Mouse (Mus musculus): ENCODE measurements at regions not wholly inside any gene's neighbourhood (a gene's known extent, or its start where the extent isn't known, plus 50 kb on each side); places are given as distances from the start of the nearest gene placed in this dataset.

DNA sequence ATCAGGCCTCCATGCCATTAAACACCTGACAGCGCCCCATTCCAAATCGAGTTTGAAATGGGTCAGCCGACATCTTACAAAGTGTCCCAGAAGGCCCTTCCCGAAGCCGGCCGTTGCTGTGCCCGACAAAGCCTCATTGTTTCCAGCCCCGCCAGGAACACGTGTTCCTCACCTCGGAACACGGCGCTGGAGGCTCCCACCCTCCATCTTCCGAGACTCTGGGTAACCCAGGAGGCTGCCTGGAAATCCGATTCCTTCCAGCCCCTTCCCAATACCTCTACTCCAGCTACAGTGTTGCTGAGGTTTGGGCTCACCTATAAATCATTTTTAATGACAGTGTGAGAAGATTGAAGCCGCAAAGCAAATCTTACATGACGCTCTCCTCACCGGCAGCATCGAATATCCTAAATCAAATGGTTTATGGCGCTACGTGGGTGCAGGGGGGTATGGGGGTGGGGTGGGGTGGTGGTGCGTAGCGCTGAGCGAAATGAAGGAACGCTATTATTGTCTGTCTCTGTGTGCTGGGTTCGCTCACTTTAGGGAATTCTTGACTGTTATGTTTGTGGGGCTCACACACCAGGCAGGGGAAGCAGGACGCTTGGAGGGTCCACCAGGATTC lies 399.1 kb upstream of the Tbx3 start:
- WGBS = 68% methylated on average over 26 of the region's 26 CpGs
- Histone ChIP-seq H3K9ac (no peak overlapping the region), H3K27ac (replicated peaks) (no peak overlapping the region), H3K27me3 (peaks cover 4% of the 10 kb centered on the region; the same call in 1 of the 2 replicates), H3K9me3 (replicated peaks) (no peaks in the 10 kb centered on the region), H3K4me2 (replicated peaks) (no peak overlapping the region), H3K4me1 (no peaks in the 10 kb centered on the region), H3K4me3 (replicated peaks) (no peak overlapping the region), H3K36me3 (no peaks in the 10 kb centered on the region)
- ATAC-seq (ENCODE audit: insufficient number of reproducible peaks, low FRiP score, low TSS enrichment, low read depth) = no peak

DNA sequence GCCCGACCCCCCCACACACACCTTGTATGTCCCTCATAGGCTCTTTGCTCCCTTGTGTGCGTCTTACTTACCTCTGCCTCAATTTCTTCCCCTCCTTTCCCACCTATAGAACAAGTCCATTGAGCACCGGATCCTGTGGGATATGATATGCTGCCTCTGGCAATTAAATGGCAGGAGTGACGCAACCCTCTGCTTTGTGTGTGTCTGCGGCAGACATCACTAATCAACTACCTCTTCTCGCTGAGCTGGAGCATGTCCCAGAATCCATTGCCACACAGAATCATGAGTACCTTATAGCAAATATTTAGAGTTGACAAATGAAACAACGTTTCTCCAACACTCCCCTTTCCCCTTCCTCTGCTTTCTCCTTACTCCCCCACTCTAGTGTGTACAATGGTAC lies 397.3 kb upstream of the Tbx3 start:
- WGBS = 70% methylated on average over 7 of the region's 7 CpGs
- H3K4me3 ChIP-seq (replicated peaks) = no peak overlapping the region

GRCm38 (mm10) chr5:119273615-119274014 lies 396.9 kb upstream of the Tbx3 start:
- H3K4me1 ChIP-seq = no peaks in the 10 kb centered on the region
- H3K9ac ChIP-seq = no peak overlapping the region
- H3K4me3 ChIP-seq (replicated peaks) = no peak overlapping the region
- no peak overlapping the region for H3K27ac ChIP-seq (replicated peaks)
- H3K4me2 ChIP-seq (replicated peaks) = no peak overlapping the region
- no peaks in the 10 kb centered on the region for H3K9me3 ChIP-seq (replicated peaks)
- 72% methylated on average over 3 of the region's 3 CpGs for WGBS
- H3K27me3 ChIP-seq = peaks cover 4% of the 10 kb centered on the region; the same call in 1 of the 2 replicates
- no peak for ATAC-seq (ENCODE audit: insufficient number of reproducible peaks, low FRiP score, low TSS enrichment, low read depth)
- H3K36me3 ChIP-seq = no peaks in the 10 kb centered on the region

More for the DNA sequence above, 397.3 kb upstream of the Tbx3 start:
- Histone ChIP-seq H3K9ac (no peak overlapping the region), H3K4me2 (replicated peaks) (no peak overlapping the region), H3K9me3 (replicated peaks) (no peaks in the 10 kb centered on the region), H3K27ac (replicated peaks) (no peak overlapping the region), H3K36me3 (no peaks in the 10 kb centered on the region), H3K4me1 (no peaks in the 10 kb centered on the region), H3K27me3 (peaks cover 4% of the 10 kb centered on the region; the same call in 1 of the 2 replicates)
- ATAC-seq (ENCODE audit: insufficient number of reproducible peaks, low FRiP score, low TSS enrichment, low read depth) = no peak

GRCm38 (mm10) chr5:119274817-119275494 lies 395.5 kb upstream of the Tbx3 start:
- H3K4me3 ChIP-seq (replicated peaks) = no peak overlapping the region
- WGBS = 76% methylated on average over 7 of the region's 7 CpGs
- H3K4me1 ChIP-seq = no peaks in the 10 kb centered on the region

DNA sequence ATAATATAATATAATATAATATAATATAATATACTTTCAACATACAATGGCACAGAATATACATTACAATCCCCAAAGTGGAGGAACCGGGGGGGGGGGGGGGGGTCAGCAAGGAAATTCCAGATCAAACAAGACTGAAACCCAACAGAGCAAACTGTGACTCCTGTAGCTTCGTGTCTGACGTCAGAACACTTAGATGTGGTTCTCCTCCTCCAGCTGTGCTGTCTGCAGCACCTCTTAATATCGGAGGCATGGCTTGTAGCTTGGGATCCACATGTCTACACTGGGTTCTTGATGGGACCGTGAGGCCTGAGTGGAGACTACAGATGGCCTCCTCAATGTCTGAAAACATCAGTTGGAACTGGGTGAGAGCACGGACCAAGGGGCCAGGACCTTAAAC lies 390.3 kb upstream of the Tbx3 start:
- Histone ChIP-seq H3K4me2 (replicated peaks) (no peak overlapping the region), H3K27ac (replicated peaks) (no peak overlapping the region), H3K4me1 (no peaks in the 10 kb centered on the region), H3K27me3 (no peaks in the 10 kb centered on the region), H3K9me3 (replicated peaks) (no peaks in the 10 kb centered on the region), H3K9ac (no peak overlapping the region), H3K36me3 (no peaks in the 10 kb centered on the region), H3K4me3 (replicated peaks) (no peak overlapping the region)
- ATAC-seq (ENCODE audit: insufficient number of reproducible peaks, low FRiP score, low TSS enrichment, low read depth) = no peak
- WGBS = 68% methylated on average over 6 of the region's 6 CpGs

More at GRCm38 (mm10) chr5:119274817-119275494, 395.5 kb upstream of the Tbx3 start:
- no peak for ATAC-seq (ENCODE audit: insufficient number of reproducible peaks, low FRiP score, low TSS enrichment, low read depth)
- no peak overlapping the region for H3K9ac ChIP-seq
- H3K36me3 ChIP-seq = no peaks in the 10 kb centered on the region
- H3K27ac ChIP-seq (replicated peaks) = no peak overlapping the region
- H3K4me2 ChIP-seq (replicated peaks) = no peak overlapping the region
- H3K27me3 ChIP-seq = peaks cover 4% of the 10 kb centered on the region; the same call in 1 of the 2 replicates
- no peaks in the 10 kb centered on the region for H3K9me3 ChIP-seq (replicated peaks)

DNA sequence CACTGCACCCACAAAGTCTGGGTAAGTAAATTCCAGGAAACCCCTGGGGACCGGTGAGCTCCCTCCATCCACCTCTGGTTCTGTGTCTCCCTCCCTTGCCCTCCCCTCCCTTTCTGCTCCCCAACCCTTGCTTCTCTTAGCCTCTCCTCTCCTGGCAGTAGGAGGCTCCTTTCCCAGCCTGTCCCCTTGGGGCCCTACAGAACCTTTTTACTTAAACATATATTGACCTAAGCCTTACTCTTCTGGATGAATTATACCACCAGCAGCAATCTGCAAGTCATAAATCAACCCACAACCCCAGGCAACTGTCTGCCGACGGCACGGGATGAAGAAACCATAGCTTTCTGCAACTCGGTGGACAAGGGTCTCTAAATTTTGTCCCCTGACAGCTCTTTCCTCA lies 380.7 kb upstream of the Tbx3 start:
- Histone ChIP-seq H3K9me3 (replicated peaks) (no peaks in the 10 kb centered on the region), H3K27me3 (no peaks in the 10 kb centered on the region), H3K9ac (no peak overlapping the region), H3K27ac (replicated peaks) (no peak overlapping the region), H3K4me3 (replicated peaks) (no peak overlapping the region), H3K4me1 (no peaks in the 10 kb centered on the region), H3K4me2 (replicated peaks) (no peak overlapping the region), H3K36me3 (no peaks in the 10 kb centered on the region)
- 49% methylated on average over 5 of the region's 5 CpGs for WGBS
- ATAC-seq (ENCODE audit: insufficient number of reproducible peaks, low FRiP score, low TSS enrichment, low read depth) = no peak

- Histone ChIP-seq H3K4me3 (replicated peaks) (no peak overlapping the region), H3K9ac (no peak overlapping the region), H3K36me3 (no peaks in the 10 kb centered on the region), H3K4me2 (replicated peaks) (no peak overlapping the region), H3K27ac (replicated peaks) (no peak overlapping the region), H3K27me3 (no peaks in the 10 kb centered on the region), H3K4me1 (no peaks in the 10 kb centered on the region), H3K9me3 (replicated peaks) (no peaks in the 10 kb centered on the region)
- WGBS = 64% methylated on average over 9 of the region's 9 CpGs
- ATAC-seq (ENCODE audit: insufficient number of reproducible peaks, low FRiP score, low TSS enrichment, low read depth) = no peak
Measured at GRCm38 (mm10) chr5:119292323-119292722, 378.1 kb upstream of the Tbx3 start.

- no peaks in the 10 kb centered on the region for H3K27me3 ChIP-seq
- no peak overlapping the region for H3K9ac ChIP-seq
- WGBS = 82% methylated on average over 1 of the region's 1 CpGs
- H3K4me3 ChIP-seq (replicated peaks) = no peak overlapping the region
- H3K4me1 ChIP-seq = no peaks in the 10 kb centered on the region
- no peak for ATAC-seq (ENCODE audit: insufficient number of reproducible peaks, low FRiP score, low TSS enrichment, low read depth)
- H3K4me2 ChIP-seq (replicated peaks) = no peak overlapping the region
- no peaks in the 10 kb centered on the region for H3K9me3 ChIP-seq (replicated peaks)
- no peak overlapping the region for H3K27ac ChIP-seq (replicated peaks)
- no peaks in the 10 kb centered on the region for H3K36me3 ChIP-seq
Measured at GRCm38 (mm10) chr5:119292889-119293288, 377.6 kb upstream of the Tbx3 start.

- Histone ChIP-seq H3K4me3 (replicated peaks) (no peak overlapping the region), H3K36me3 (no peaks in the 10 kb centered on the region), H3K4me2 (replicated peaks) (no peak overlapping the region), H3K9ac (no peak overlapping the region), H3K9me3 (replicated peaks) (no peaks in the 10 kb centered on the region), H3K27me3 (no peaks in the 10 kb centered on the region), H3K4me1 (peaks cover 9% of the 10 kb centered on the region), H3K27ac (replicated peaks) (no peak overlapping the region)
- ATAC-seq (ENCODE audit: insufficient number of reproducible peaks, low FRiP score, low TSS enrichment, low read depth) = no peak
- WGBS = 58% methylated on average over 3 of the region's 3 CpGs
Measured at GRCm38 (mm10) chr5:119299311-119299710, 371.2 kb upstream of the Tbx3 start.

- H3K27me3 ChIP-seq = no peaks in the 10 kb centered on the region
- WGBS = 32% methylated on average over 7 of the region's 7 CpGs
- no peaks in the 10 kb centered on the region for H3K9me3 ChIP-seq (replicated peaks)
- H3K4me2 ChIP-seq (replicated peaks) = no peak overlapping the region
- H3K9ac ChIP-seq = no peak overlapping the region
- peaks cover 16% of the 10 kb centered on the region for H3K4me1 ChIP-seq
- H3K4me3 ChIP-seq (replicated peaks) = no peak overlapping the region
- no peak overlapping the region for H3K27ac ChIP-seq (replicated peaks)
- H3K36me3 ChIP-seq = no peaks in the 10 kb centered on the region
- ATAC-seq (ENCODE audit: insufficient number of reproducible peaks, low FRiP score, low TSS enrichment, low read depth) = no peak
Measured at GRCm38 (mm10) chr5:119300106-119300505, 370.4 kb upstream of the Tbx3 start.

- WGBS = 47% methylated on average over 5 of the region's 5 CpGs
- Histone ChIP-seq H3K27me3 (no peaks in the 10 kb centered on the region), H3K9me3 (replicated peaks) (no peaks in the 10 kb centered on the region), H3K36me3 (no peaks in the 10 kb centered on the region), H3K4me3 (replicated peaks) (no peak overlapping the region), H3K27ac (replicated peaks) (no peak overlapping the region), H3K9ac (no peak overlapping the region), H3K4me2 (replicated peaks) (no peak overlapping the region), H3K4me1 (peaks cover 16% of the 10 kb centered on the region)
- ATAC-seq (ENCODE audit: insufficient number of reproducible peaks, low FRiP score, low TSS enrichment, low read depth) = no peak
Measured at GRCm38 (mm10) chr5:119301539-119301938, 368.9 kb upstream of the Tbx3 start.

DNA sequence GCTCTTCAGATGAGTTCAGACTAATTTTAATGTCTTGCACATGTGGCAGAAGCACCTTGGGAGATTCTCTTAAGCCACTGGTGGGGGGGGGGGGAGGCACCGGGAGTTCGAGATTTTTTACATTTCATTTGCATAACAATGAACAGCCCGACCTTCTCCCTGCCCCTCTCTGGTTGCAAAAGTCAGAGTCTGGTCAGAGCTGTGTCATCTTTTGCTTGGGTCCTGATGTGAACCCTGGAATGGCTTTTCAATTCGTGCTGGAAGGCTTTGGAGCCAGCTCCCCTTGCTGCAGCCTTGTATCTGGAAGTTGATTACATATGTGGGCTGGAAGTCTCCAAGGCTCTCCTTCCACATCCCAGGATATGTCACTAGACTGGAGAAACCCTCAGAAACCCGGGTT lies 365.7 kb upstream of the Tbx3 start:
- ATAC-seq (ENCODE audit: insufficient number of reproducible peaks, low FRiP score, low TSS enrichment, low read depth) = no peak
- WGBS = 10% methylated on average over 5 of the region's 5 CpGs
- Histone ChIP-seq H3K4me3 (replicated peaks) (no peak overlapping the region), H3K9me3 (replicated peaks) (no peaks in the 10 kb centered on the region), H3K9ac (no peak overlapping the region), H3K27me3 (no peaks in the 10 kb centered on the region), H3K4me1 (peaks cover 14% of the 10 kb centered on the region; the same call in 1 of the 2 replicates), H3K27ac (replicated peaks) (no peak overlapping the region), H3K4me2 (replicated peaks) (no peak overlapping the region), H3K36me3 (no peaks in the 10 kb centered on the region)

Measured in embryonic facial prominence, embryonic 15.5 days (tissue).